Mouse (Mus musculus) heart, postnatal 0 days (tissue): ENCODE results near the gene Tmem117. TPM values are rescaled to one million over a fixed set of nuclear protein-coding genes. Genes with fewer than 3 reads are reported as not detected.

Source experiments
- ATAC-seq: fragments of 200-750 bp; cut with Nextera tagmentation; 2 replicates; pipeline ENCODE4 v1.8.0; 2017; ENCODE audit warnings: low read depth, moderate number of reproducible peaks, moderate library complexity; ENCODE audit not compliant: insufficient read depth
- DNase-seq: peaks from one replicate; pipeline ENCODE4 v3.0.0-alpha.2; 2016; ENCODE audit warnings: low spot score
- H3K27ac ChIP-seq: fragments of 300-500 bp; sonication (generic); 2 replicates; pipeline ENCODE4 v1.5.1; 2014; ENCODE audit warnings: low read depth, mild to moderate bottlenecking
- H3K27me3 ChIP-seq: fragments of 300-500 bp; sonication (generic); 2 replicates; pipeline ENCODE4 v1.6.1; 2014; ENCODE audit warnings: low read length, mixed read lengths; ENCODE audit not compliant: control insufficient read depth, insufficient read depth
- H3K36me3 ChIP-seq: fragments of 300-500 bp; sonication (generic); replicated peaks from 2 replicates; pipeline ENCODE4 v1.6.1; 2014; ENCODE audit warnings: low read length, mixed read lengths; ENCODE audit not compliant: control insufficient read depth, insufficient read depth
- H3K4me1 ChIP-seq: fragments of 300-500 bp; sonication (generic); 2 replicates; pipeline ENCODE4 v1.6.1; 2014; ENCODE audit warnings: antibody characterized with exemption; ENCODE audit not compliant: control insufficient read depth, insufficient read depth
- H3K4me2 ChIP-seq: fragments of 300-500 bp; sonication (generic); 2 replicates; pipeline ENCODE4 v1.6.1; 2014; ENCODE audit warnings: low read depth, mild to moderate bottlenecking, low read length, moderate library complexity
- H3K4me3 ChIP-seq: fragments of 300-500 bp; sonication (generic); 2 replicates; pipeline ENCODE4 v1.5.1; 2014; ENCODE audit warnings: low read depth, low read length
- H3K9ac ChIP-seq: fragments of 300-500 bp; sonication (generic); replicated peaks from 2 replicates; pipeline ENCODE4 v1.6.1; 2014; ENCODE audit warnings: low read depth, low read length, mixed read lengths
- H3K9me3 ChIP-seq: fragments of 300-500 bp; sonication (generic); replicated peaks from 2 replicates; pipeline ENCODE4 v1.6.1; 2016; ENCODE audit warnings: low read length; ENCODE audit not compliant: control insufficient read depth
- CTCF ChIP-seq: IDR thresholded peaks from 2 replicates; pipeline ENCODE4 v1.5.1; 2016; ENCODE audit warnings: antibody characterized with exemption, control low read depth, low read depth
- EP300 ChIP-seq: IDR thresholded peaks from 2 replicates; pipeline ENCODE4 v1.6.1; 2016; ENCODE audit warnings: antibody characterized with exemption, low read depth
- WGBS: fragments of 180-500 bp; shearing (Covaris S2); extraction: QIAGEN DNeasy Blood & Tissue Kit; methylation state at CpG from one replicate; pipeline ENCODE4 v1.1.7; 2014; 5-methylcytosine and 5-hydroxymethylcytosine counted together
- polyA plus RNA-seq: library from polyadenylated mRNA; unstranded; fragments of >200 nt; fragmentation: Nextera tagmentation; extraction: Ambion mirVana; gene quantifications from 2 replicates; pipeline ENCODE4 v1.2.1, GENCODE M21; 2015
- total RNA-seq: library from RNA; depleted of rRNA; stranded (reverse); fragments of >200 nt; gene quantifications from 2 replicates; pipeline ENCODE4 v1.2.3, GENCODE M21; 2014; ENCODE audit warnings: low replicate concordance

Tmem117 gene
- total and polyA plus RNA-seq, 2 experiments from 2014 or later: 2.5 to 3.5 TPM

DNA sequence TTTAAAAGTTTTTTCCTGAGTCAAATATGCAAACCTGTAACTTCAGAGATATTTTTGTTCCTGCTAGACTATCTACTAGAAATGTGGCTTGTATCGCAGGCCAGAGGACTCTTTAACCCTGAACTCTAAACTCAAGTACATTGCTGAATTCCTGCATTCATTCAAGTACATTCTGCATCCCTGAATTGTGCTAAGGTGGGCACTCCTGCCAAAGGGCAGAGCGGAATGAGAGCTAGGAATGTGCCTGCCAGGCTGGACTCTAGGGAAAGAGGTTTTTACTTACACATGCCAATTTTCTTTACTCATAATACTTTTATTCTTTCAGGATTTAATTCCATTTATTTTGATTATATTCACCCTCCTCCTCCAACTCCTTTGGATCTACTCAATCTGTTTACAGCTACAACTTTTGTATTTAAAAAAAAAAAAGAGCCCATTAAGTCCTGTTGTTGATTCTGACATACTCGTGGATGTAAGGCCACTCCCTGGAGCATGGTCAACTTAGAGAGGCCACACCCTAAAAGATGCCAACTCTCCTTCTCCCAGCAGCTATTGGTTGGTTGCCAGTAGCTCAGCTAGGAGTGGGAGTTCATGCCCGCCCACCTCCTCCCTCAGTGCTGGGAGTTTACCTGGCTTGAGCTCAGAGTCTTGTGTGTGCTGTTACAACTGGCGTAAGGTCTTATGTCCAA is 60.3 kb downstream of the Tmem117 start:
- ATAC-seq: no peak
- no peak for TF ChIP-seq CTCF
- no peak for TF ChIP-seq EP300
- DNase-seq: no peak

DNA sequence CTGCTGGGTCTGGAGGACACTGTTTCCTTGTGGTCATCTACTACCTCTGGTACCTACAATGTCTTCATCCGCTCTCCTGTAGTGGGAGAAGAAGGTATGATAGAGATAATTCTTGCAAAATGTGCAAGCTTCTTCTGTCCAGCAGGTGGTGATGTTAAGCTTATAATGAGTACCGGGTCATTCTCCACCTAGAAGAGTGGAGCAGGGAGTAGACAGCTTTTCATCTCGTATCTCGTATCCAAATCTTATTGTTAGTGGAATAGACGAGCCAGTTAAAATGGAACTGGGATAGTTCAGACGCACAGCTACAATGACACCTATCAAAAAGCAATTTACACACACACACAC is 60.8 kb downstream of the Tmem117 start:
- no peak overlapping the region for H3K4me2 ChIP-seq
- H3K4me1 ChIP-seq: no peaks in the 10 kb centered on the region
- DNase-seq (no peak), ATAC-seq (no peak)
- H3K4me3 ChIP-seq: no peak overlapping the region
- no peaks in the 10 kb centered on the region for H3K9me3 ChIP-seq
- no peak overlapping the region for H3K9ac ChIP-seq
- no peaks in the 10 kb centered on the region for H3K27me3 ChIP-seq
- no peak overlapping the region for H3K27ac ChIP-seq
- no peaks in the 10 kb centered on the region for H3K36me3 ChIP-seq
- TF ChIP-seq EP300 (no peak), CTCF (peak; percentile 23)
- 58% methylated on average over 6 of the region's 6 CpGs for whole genome bisulfite sequencing

More for the DNA sequence above, 60.3 kb downstream of the Tmem117 start:
- Histone ChIP-seq H3K4me3 (no peak overlapping the region), H3K36me3 (no peaks in the 10 kb centered on the region), H3K27me3 (no peaks in the 10 kb centered on the region), H3K9me3 (no peaks in the 10 kb centered on the region), H3K4me1 (no peaks in the 10 kb centered on the region), H3K9ac (no peak overlapping the region), H3K4me2 (no peak overlapping the region), H3K27ac (no peak overlapping the region)
- 74% methylated on average over 5 of the region's 5 CpGs for WGBS

DNA sequence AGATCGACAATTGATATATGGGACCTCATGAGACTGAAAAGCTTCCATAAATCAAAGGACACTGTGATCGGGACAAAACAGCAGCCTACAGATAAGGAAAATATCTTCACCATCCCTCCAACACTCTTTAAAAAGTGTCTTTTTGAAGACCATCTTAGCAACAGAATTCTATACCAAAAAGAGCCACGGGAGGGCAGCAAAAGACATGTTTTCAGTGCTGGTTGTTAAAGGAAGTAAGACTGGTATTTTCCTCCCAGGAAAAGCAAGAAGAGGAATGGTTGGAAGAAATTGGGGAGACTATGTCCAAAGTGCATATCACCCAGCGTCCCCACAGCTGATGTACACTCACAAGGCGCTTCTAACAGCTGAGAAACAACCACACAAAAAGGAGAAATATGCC is 93.7 kb downstream of the Tmem117 start:
- DNase-seq (peak; percentile 7), ATAC-seq (no peak)
- Histone ChIP-seq H3K9ac (no peak overlapping the region), H3K27ac (no peak overlapping the region), H3K9me3 (no peaks in the 10 kb centered on the region), H3K4me2 (no peak overlapping the region), H3K36me3 (no peaks in the 10 kb centered on the region), H3K27me3 (no peaks in the 10 kb centered on the region), H3K4me1 (no peaks in the 10 kb centered on the region), H3K4me3 (no peak overlapping the region)
- TF ChIP-seq EP300 (no peak), CTCF (peak; percentile 50)
- 19% methylated on average over 5 of the region's 5 CpGs for WGBS

DNA sequence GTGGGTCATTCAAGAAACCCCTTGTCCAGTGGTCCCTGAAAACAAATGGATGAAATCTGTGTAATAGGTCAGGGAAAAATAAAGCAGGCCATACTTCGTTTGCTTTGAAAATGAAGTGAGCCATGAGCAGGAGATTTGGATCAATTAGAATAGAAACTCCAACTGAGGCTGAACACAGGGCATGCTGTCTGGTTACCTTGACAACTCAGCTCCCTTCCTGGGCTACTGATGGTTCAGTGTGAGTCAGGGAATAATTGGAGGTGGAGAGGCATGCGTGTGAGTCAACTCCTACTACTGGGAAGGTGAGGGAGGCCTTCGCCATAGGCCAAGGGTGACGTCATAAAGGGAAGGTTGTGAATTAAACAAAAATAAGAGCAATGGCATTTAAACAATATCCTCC is 103.1 kb downstream of the Tmem117 start:
- 76% methylated on average over 4 of the region's 4 CpGs for WGBS
- H3K9me3 ChIP-seq: no peaks in the 10 kb centered on the region
- H3K4me3 ChIP-seq: no peak overlapping the region
- H3K4me1 ChIP-seq: no peaks in the 10 kb centered on the region
- H3K4me2 ChIP-seq: no peak overlapping the region
- DNase-seq: no peak
- TF ChIP-seq EP300: no peak
- TF ChIP-seq CTCF: no peak
- no peaks in the 10 kb centered on the region for H3K36me3 ChIP-seq
- no peak for ATAC-seq
- H3K27me3 ChIP-seq: no peaks in the 10 kb centered on the region
- no peak overlapping the region for H3K9ac ChIP-seq
- H3K27ac ChIP-seq: no peak overlapping the region

DNA sequence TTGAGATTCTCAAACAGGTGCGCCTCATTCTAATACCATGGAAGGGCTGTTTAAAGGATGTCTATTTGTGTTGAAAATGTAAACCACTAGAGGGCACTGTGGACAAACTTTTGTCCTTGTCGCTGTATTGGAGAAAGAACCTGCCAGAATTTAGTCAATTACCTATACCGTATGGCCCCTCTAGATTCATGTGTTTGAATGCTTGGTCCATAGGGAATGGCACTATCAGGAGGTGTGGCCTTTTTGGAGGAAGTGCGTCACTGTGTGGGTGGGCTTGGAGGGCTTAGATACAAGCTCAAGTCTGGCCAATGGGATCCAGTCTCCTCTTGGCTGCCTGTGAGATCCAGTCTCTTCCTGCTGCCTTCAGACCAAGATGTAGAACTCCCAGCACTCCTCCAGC is 140.2 kb downstream of the Tmem117 start:
- ATAC-seq: no peak
- DNase-seq: peak; percentile 55
- H3K36me3 ChIP-seq: no peaks in the 10 kb centered on the region
- no peak overlapping the region for H3K27ac ChIP-seq
- no peaks in the 10 kb centered on the region; the same call in 1 of the 2 replicates for H3K9me3 ChIP-seq
- 26% methylated on average over 4 of the region's 4 CpGs for WGBS
- TF ChIP-seq EP300: no peak
- peak; percentile 65 for TF ChIP-seq CTCF
- H3K9ac ChIP-seq: no peak overlapping the region
- no peaks in the 10 kb centered on the region for H3K4me1 ChIP-seq
- H3K4me3 ChIP-seq: no peak overlapping the region
- no peaks in the 10 kb centered on the region for H3K27me3 ChIP-seq
- no peak overlapping the region for H3K4me2 ChIP-seq
